ENCODE assay signal across 7 mouse cellular contexts in the genomic region with DNA sequence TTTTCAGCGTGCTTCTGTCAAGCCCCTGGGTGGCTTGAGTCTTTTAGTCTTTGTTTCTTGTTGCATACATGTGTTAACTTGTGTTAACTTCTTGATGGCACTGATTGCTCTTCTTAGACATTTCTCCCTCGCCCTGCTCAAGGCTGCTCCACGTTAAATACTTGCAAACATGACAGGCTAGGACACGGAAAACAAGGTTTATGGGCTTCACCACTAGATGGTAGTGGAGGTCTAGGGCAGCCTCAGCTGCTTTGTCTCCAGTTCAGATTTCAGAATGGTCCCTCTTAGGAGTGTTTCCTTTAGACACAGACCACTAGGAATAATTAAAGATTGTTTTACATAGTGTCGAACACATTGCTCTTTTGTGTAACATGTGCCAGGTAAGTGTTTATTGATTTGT. TPM values are rescaled to one million over a fixed set of nuclear protein-coding genes. Genes with fewer than 3 reads are reported as not detected.
A peak's percentile ranks its signal among the peaks of the same experiment; 100 is the strongest.
DNase-seq lines count a peak whose midpoint lies in the region; ATAC-seq lines count a peak whose summit lies in the region.

No protein-coding gene starts in this region.

- ATAC-seq in CD4-positive, CD25-positive, alpha-beta regulatory T cell, adult 4 months: peak; percentile 58
- peak; percentile 82 for ATAC-seq in granulocyte monocyte progenitor cell, adult 5-6 weeks (replicated peaks; ENCODE audit: poor library complexity, severe bottlenecking)

- DNase-seq in A20 (ENCODE audit: low read depth, low spot score): peak; percentile 72
- DNase-seq in cerebellum, adult 8-10 months: peak; percentile 74
- peak; percentile 58 for DNase-seq in kidney, postnatal 14 days
- DNase-seq in lung, postnatal 36 days: peak; percentile 71
- DNase-seq in right cerebral cortex, postnatal 14 days: peak; percentile 47

RNA-seq across cellular contexts. Expression of a gene that starts 19.7 kb away (rescaled TPM):
- not detected for polyA plus RNA-seq in CD4-positive, CD25-positive, alpha-beta regulatory T cell, adult 4 months (2017; shearing (Covaris generic))
- total RNA-seq in granulocyte monocyte progenitor cell, adult 5-6 weeks (2014; fragmentation: Nextera tagmentation): not detected in 2 replicates
- total RNA-seq in granulocyte monocyte progenitor cell, adult 5-6 weeks (2017): not detected in 2 replicates

RNA-seq across cellular contexts. Expression of a gene that starts 21.8 kb away (rescaled TPM):
- polyA plus RNA-seq in CD4-positive, CD25-positive, alpha-beta regulatory T cell, adult 4 months (2017; shearing (Covaris generic)): 1 to 10 TPM; 4.8 to 5.2 TPM
- total RNA-seq in granulocyte monocyte progenitor cell, adult 5-6 weeks (2014; fragmentation: Nextera tagmentation): 7.4 and 8.6 TPM in 2 replicates
- total RNA-seq in granulocyte monocyte progenitor cell, adult 5-6 weeks (2017): 3.6 and 6.3 TPM in 2 replicates

RNA-seq across cellular contexts. Expression of a gene that starts 35.4 kb away (rescaled TPM):
- polyA plus RNA-seq in CD4-positive, CD25-positive, alpha-beta regulatory T cell, adult 4 months (2017; shearing (Covaris generic)): under 1 TPM; 0.67 to 0.71 TPM
- 0.30 and 0.47 TPM in 2 replicates for total RNA-seq in granulocyte monocyte progenitor cell, adult 5-6 weeks (2014; fragmentation: Nextera tagmentation)
- 0.05 TPM in 1 of 2 replicates, not detected in the other for total RNA-seq in granulocyte monocyte progenitor cell, adult 5-6 weeks (2017)

Comparison
In these comparisons a context has a peak if more than half of its experiments do, and no peak if none do; other contexts are left out.
1. Peak in every context shown above with its lines: DNase-seq and ATAC-seq.